Mouse (Mus musculus) myocyte (in vitro differentiated cells): ENCODE data around the gene Zswim3. TPM values are rescaled to one million over a fixed set of nuclear protein-coding genes. Genes with fewer than 3 reads are reported as not detected.
"Not testable (repeated sequence)": the region's sequence is repeated elsewhere in the genome, so short reads cannot be mapped to it uniquely, and the experiment has no call there.

Experiments
- H3K27me3 ChIP-seq: one replicate; pipeline ENCODE4 v1.6.1; 2011; ENCODE audit not compliant: control insufficient read depth, insufficient read depth, insufficient read length
- H3K36me3 ChIP-seq: one replicate; pipeline ENCODE4 v1.6.1; 2011; ENCODE audit not compliant: control insufficient read depth, insufficient read depth
- H3K4me2 ChIP-seq: one replicate; pipeline ENCODE4 v1.6.1; 2011; ENCODE audit warnings: low read depth, control low read depth
- H3K4me3 ChIP-seq: one replicate; pipeline ENCODE4 v1.5.1; 2011; ENCODE audit warnings: mild to moderate bottlenecking, control low read depth, moderate library complexity
- H3K79me2 ChIP-seq: one replicate; pipeline ENCODE4 v1.6.1; 2011; ENCODE audit not compliant: control insufficient read depth, insufficient read depth
- H3ac ChIP-seq: one replicate; pipeline ENCODE4 v1.6.1; 2011; ENCODE audit not compliant: control insufficient read depth, insufficient read length
- CEBPB ChIP-seq: IDR thresholded peaks from 2 replicates; pipeline ENCODE4 v1.6.1; 2011; ENCODE audit warnings: mild to moderate bottlenecking, moderate library complexity; ENCODE audit not compliant: poor library complexity, insufficient read depth, severe bottlenecking
- E2F4 ChIP-seq: IDR thresholded peaks from one replicate; pipeline ENCODE4 v1.6.1; 2011; ENCODE audit warnings: mild to moderate bottlenecking, control low read depth, moderate library complexity; ENCODE audit not compliant: insufficient read depth
- MAX ChIP-seq: IDR thresholded peaks from one replicate; pipeline ENCODE4 v1.6.1; 2011; ENCODE audit warnings: low read depth, mild to moderate bottlenecking, control low read depth
- MYOD1 ChIP-seq, 3 experiments: IDR thresholded peaks; one replicate each; pipeline ENCODE4 v1.6.1; 2011; ENCODE audit warnings: control low read depth in 2 of 3, low read depth in 2 of 3, mild to moderate bottlenecking in 2 of 3, moderate library complexity in 1 of 3; ENCODE audit not compliant: insufficient read length in 2 of 3, control insufficient read depth in 1 of 3
- MYOG ChIP-seq, 3 experiments: IDR thresholded peaks; one replicate each; pipeline ENCODE4 v1.6.1; 2011; ENCODE audit warnings: control low read depth in 2 of 3, low read depth in 2 of 3, mild to moderate bottlenecking in 2 of 3; ENCODE audit not compliant: insufficient read length in 2 of 3, control insufficient read depth in 1 of 3, insufficient read depth in 1 of 3
- POLR2A ChIP-seq: IDR thresholded peaks from one replicate; pipeline ENCODE4 v1.6.1; 2011; ENCODE audit warnings: low read depth, mild to moderate bottlenecking, control low read depth, moderate library complexity; ENCODE audit not compliant: insufficient read length
- POLR2AphosphoS2 ChIP-seq: IDR thresholded peaks from one replicate; pipeline ENCODE4 v1.6.1; 2011; ENCODE audit warnings: low read depth, control low read depth; ENCODE audit not compliant: insufficient read length
- REST ChIP-seq: IDR thresholded peaks from one replicate; pipeline ENCODE4 v1.6.1; 2011; ENCODE audit warnings: mild to moderate bottlenecking, control low read depth, moderate library complexity; ENCODE audit not compliant: insufficient read depth, insufficient read length
- SRF ChIP-seq: IDR thresholded peaks from one replicate; pipeline ENCODE4 v1.6.1; 2011; ENCODE audit warnings: low read depth; ENCODE audit not compliant: control insufficient read depth, insufficient read length
- TCF12 ChIP-seq: IDR thresholded peaks from one replicate; pipeline ENCODE4 v1.6.1; 2011; ENCODE audit warnings: mild to moderate bottlenecking, control low read depth; ENCODE audit not compliant: poor library complexity, insufficient read depth, severe bottlenecking
- TCF3 ChIP-seq: IDR thresholded peaks from one replicate; pipeline ENCODE4 v1.6.1; 2011; ENCODE audit warnings: low read depth, control low read depth; ENCODE audit not compliant: insufficient read length
- USF1 ChIP-seq: IDR thresholded peaks from one replicate; pipeline ENCODE4 v1.6.1; 2011; ENCODE audit warnings: low read depth, mild to moderate bottlenecking, control low read depth, moderate library complexity
- polyA plus RNA-seq: library from polyadenylated mRNA; unstranded; fragments of >200 nt; fragmentation: generic; extraction: Trizol; gene quantifications from one replicate; pipeline ENCODE4 v1.2.1, GENCODE M21; 2012; ENCODE audit warnings: missing spikeins

The Zswim3 gene
- polyA plus RNA-seq, 1 experiment: 3.3 TPM

GRCm38 (mm10) chr2:164793772-164794171 lies 11.1 kb upstream of the Zswim3 start:
- Histone ChIP-seq H3K36me3 (peaks cover 25% of the 10 kb centered on the region), H3K4me3 (no peak overlapping the region), H3K4me2 (no peak overlapping the region), H3K79me2 (no peaks in the 10 kb centered on the region), H3K27me3 (no peaks in the 10 kb centered on the region), H3ac (no peak overlapping the region)
- TF ChIP-seq MYOD1 (IDR thresholded peaks at IDR 0.05; ENCODE audit: control insufficient read depth in 1 of 3, insufficient read length in 2 of 3, low read depth in 2 of 3): no peak
- TF ChIP-seq REST: no peak
- no peak for TF ChIP-seq CEBPB
- TF ChIP-seq USF1: no peak
- TF ChIP-seq SRF: no peak
- TF ChIP-seq MYOG (IDR thresholded peaks at IDR 0.05; ENCODE audit: control insufficient read depth in 1 of 3, insufficient read depth in 1 of 3, insufficient read length in 2 of 3, low read depth in 2 of 3): no peak
- TF ChIP-seq TCF3: no peak
- TF ChIP-seq E2F4: no peak
- no peak for TF ChIP-seq TCF12

- no peak overlapping the region for H3K4me2 ChIP-seq
- H3K36me3 ChIP-seq: peaks cover 21% of the 10 kb centered on the region
- H3ac ChIP-seq: no peak overlapping the region
- H3K79me2 ChIP-seq: no peaks in the 10 kb centered on the region
- no peaks in the 10 kb centered on the region for H3K27me3 ChIP-seq
- TF ChIP-seq POLR2AphosphoS2 (peak; percentile 44), REST (no peak)
- no peak overlapping the region for H3K4me3 ChIP-seq
Observed at GRCm38 (mm10) chr2:164794293-164794692, 10.6 kb upstream of the Zswim3 start.

DNA sequence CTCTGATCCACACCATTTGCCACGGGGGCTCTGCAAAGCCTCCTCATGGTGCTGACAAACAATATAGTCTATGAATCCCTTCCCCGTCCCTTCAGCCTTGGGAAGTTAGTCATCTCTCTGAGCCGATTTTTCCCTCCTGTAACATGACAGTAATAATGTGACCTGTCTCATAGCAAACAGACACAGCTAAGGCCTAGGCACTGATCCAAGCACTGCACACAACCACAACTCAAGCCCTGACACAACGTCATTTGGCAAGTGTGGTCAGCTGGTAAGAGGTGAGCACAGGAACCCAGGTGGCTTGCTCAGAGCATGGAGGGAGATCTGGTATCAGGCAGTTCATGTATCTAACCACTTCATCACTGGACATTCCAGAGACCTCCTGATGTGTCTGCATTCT lies 9.0 kb upstream of the Zswim3 start:
- Histone ChIP-seq H3ac (no peak overlapping the region), H3K27me3 (no peaks in the 10 kb centered on the region), H3K4me3 (no peak overlapping the region), H3K79me2 (no peaks in the 10 kb centered on the region), H3K4me2 (no peak overlapping the region), H3K36me3 (peaks cover 21% of the 10 kb centered on the region)
- TF ChIP-seq POLR2AphosphoS2 (peak; percentile 54), MAX (no peak), TCF12 (no peak)

DNA sequence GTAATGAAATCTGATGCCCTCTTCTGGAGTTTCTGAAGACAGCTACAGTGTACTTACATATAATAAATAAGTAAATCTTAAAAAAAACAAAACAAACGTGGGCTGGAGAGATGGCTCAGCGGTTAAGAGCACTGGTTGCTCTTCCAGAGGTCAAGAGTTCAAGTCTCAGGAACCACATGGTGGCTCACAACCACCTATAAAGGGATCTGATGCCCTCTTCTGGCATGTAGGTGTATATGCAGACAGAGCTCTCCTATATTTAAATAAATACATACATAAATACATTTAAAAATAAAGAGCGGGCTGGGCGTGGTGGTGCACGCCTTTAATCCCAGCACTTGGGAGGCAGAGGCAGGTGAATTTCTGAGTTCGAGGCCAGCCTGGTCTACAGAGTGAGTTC lies 6.3 kb upstream of the Zswim3 start:
- not testable (repeated sequence) for H3ac ChIP-seq, H3K79me2 ChIP-seq, H3K4me3 ChIP-seq, H3K27me3 ChIP-seq, H3K4me2 ChIP-seq
- peaks cover 30% of the 10 kb centered on the region for H3K36me3 ChIP-seq

DNA sequence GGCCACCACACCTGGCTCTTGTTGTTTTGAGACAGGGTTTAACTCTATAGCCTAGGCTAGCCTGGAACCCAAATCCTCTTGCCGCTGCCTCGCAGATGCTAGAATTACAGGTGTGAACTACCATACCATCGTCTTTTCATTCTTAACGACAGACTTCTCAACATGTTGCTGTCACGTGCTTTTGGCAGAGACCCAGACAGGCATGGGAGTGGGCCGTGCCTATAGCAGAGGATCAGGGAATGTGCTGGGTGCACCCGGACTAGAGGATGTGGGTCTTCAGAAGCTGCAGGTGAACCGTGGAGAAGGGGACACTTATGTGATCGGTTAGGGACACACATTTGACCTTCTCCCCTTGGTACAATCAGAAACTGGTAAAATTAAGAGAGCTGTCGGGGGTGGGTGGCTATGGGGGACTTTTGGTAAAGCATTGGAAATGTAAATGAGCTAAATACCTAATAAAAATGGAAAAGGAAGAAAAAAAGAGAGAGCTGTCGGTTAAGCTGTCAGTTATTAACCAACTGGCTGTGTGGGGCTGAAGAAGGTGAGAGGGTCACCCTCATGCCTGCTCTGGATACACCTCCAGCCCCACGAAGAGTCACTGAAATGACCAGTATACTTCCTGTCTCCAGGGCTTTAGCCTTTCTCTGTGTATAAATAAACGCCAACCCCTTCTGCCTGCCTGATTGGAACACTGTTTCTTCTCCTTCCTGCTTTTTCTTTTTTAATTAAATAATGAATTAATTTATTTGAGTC lies 4.5 kb upstream of the Zswim3 start:
- H3K36me3 ChIP-seq: peaks cover 24% of the 10 kb centered on the region
- H3K27me3 ChIP-seq: no peaks in the 10 kb centered on the region
- no peak overlapping the region for H3K4me2 ChIP-seq
- H3K79me2 ChIP-seq: peaks cover 18% of the 10 kb centered on the region
- H3ac ChIP-seq: no peak overlapping the region
- TF ChIP-seq E2F4: no peak
- TF ChIP-seq MYOD1 (IDR thresholded peaks at IDR 0.05; ENCODE audit: control insufficient read depth in 1 of 3, insufficient read length in 2 of 3, low read depth in 2 of 3): no peak
- TF ChIP-seq TCF12: no peak
- no peak for TF ChIP-seq MAX
- no peak for TF ChIP-seq POLR2A
- TF ChIP-seq TCF3: no peak
- TF ChIP-seq REST: no peak
- TF ChIP-seq USF1: no peak
- TF ChIP-seq POLR2AphosphoS2: no peak
- H3K4me3 ChIP-seq: no peak overlapping the region

GRCm38 (mm10) chr2:164803201-164803920 lies 1.5 kb upstream of the Zswim3 start:
- no peak for TF ChIP-seq POLR2AphosphoS2
- TF ChIP-seq POLR2A: no peak
- no peak for TF ChIP-seq MYOD1 (IDR thresholded peaks at IDR 0.05; ENCODE audit: control insufficient read depth in 1 of 3, insufficient read length in 2 of 3, low read depth in 2 of 3)

More at GRCm38 (mm10) chr2:164803201-164803920, 1.5 kb upstream of the Zswim3 start:
- Histone ChIP-seq H3K4me3 (peak overlapping the region; percentile 85), H3K36me3 (peaks cover 11% of the 10 kb centered on the region), H3K4me2 (peak overlapping the region; percentile 84), H3ac (no peak overlapping the region), H3K27me3 (no peaks in the 10 kb centered on the region), H3K79me2 (peaks cover 18% of the 10 kb centered on the region)
